Mouse (Mus musculus) heart, adult 2 months (tissue): ENCODE measurements around the gene Kcnh1. TPM values are rescaled to one million over a fixed set of nuclear protein-coding genes. Genes with fewer than 3 reads are reported as not detected.

Experiments
- DNase-seq, 2 experiments: peaks; one replicate each; pipeline ENCODE4 v3.0.0; 2021
- H3K27ac ChIP-seq: fragments of 200-600 bp; 2 replicates; pipeline ENCODE4 v1.8.1; 2022
- H3K27me3 ChIP-seq: fragments of 200-500 bp; 2 replicates; pipeline ENCODE4 v1.6.1; 2012; ENCODE audit warnings: mild to moderate bottlenecking, low read length, inconsistent platforms, mixed read lengths; ENCODE audit not compliant: control insufficient read depth, insufficient read depth
- H3K36me3 ChIP-seq: fragments of 200-500 bp; 2 replicates; pipeline ENCODE4 v1.6.1; 2012; ENCODE audit warnings: low read length, inconsistent platforms; ENCODE audit not compliant: control insufficient read depth, insufficient read depth
- H3K4me1 ChIP-seq: fragments of 200-500 bp; 2 replicates; pipeline ENCODE4 v1.6.1; 2011; ENCODE audit warnings: low read length; ENCODE audit not compliant: control insufficient read depth, insufficient read depth
- H3K4me3 ChIP-seq: fragments of 200-600 bp; 2 replicates; pipeline ENCODE4 v1.8.1; 2022
- H3K79me2 ChIP-seq: fragments of 200-500 bp; replicated peaks from 2 replicates; pipeline ENCODE4 v1.6.1; 2012; ENCODE audit warnings: mild to moderate bottlenecking, inconsistent platforms, low read length, moderate library complexity, mixed read lengths; ENCODE audit not compliant: control insufficient read depth, insufficient read depth
- H3K9ac ChIP-seq: fragments of 200-500 bp; 2 replicates; pipeline ENCODE4 v1.6.1; 2012; ENCODE audit warnings: low read depth, mild to moderate bottlenecking, control low read depth, inconsistent platforms, low read length, mixed read lengths
- CTCF ChIP-seq: fragments of 200-600 bp; IDR thresholded peaks from 2 replicates; pipeline ENCODE4 v1.8.1; 2022; ENCODE audit warnings: antibody characterized with exemption, mild to moderate bottlenecking, moderate library complexity
- EP300 ChIP-seq: fragments of 200-500 bp; IDR thresholded peaks from 2 replicates; pipeline ENCODE4 v1.6.1; 2011; ENCODE audit warnings: low read depth, low read length, control low read depth; ENCODE audit not compliant: insufficient read depth
- POLR2A ChIP-seq: fragments of 200-500 bp; IDR thresholded peaks from 2 replicates; pipeline ENCODE4 v1.6.1; 2011; ENCODE audit warnings: mild to moderate bottlenecking, low read depth, low read length, control low read depth; ENCODE audit not compliant: insufficient read depth
- WGBS: fragments of 180-500 bp; shearing (Covaris S2); methylation state at CpG from one replicate; pipeline ENCODE4 v1.1.7; 2018; 5-methylcytosine and 5-hydroxymethylcytosine counted together
- intact Hi-C: fragments of 180-260 bp; cut with DNase I; formaldehyde crosslinking; loops from one replicate; pipeline ENCODE4 v1.15.1; 2025
- polyA plus RNA-seq: library from polyadenylated mRNA; depleted of rRNA; stranded (reverse); fragments of >200 nt; gene quantifications from 2 replicates; pipeline ENCODE4 v1.2.3, GENCODE M21; 2012
- total RNA-seq, 2 experiments: library from RNA; stranded (reverse); gene quantifications; 2 replicates each; pipeline ENCODE4 v1.2.3; 2021

Kcnh1 gene
- total and polyA plus RNA-seq, 3 experiments: 0.05 to 0.09 (median 0.06) TPM

DNA sequence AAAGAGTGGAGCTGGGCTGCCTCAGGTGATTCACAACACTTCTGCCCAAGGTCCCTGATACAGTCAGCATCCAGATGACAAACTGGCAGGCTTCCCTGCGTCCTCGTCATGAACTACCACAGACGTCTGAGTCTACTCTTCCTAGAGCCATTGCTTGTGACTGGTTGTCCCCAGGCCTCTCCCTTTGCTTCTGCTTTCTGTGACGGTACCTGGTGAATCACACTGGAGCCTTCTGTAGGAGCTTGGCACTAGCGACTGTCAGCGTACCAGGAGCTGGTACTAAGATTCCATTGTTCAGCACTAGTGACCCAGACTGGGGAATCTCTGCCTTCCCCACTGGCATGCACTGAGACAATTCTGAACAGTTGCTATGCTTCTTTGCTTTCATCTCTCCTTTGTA, 282.6 kb downstream of the Kcnh1 start:
- H3K36me3 ChIP-seq: no peaks in the 10 kb centered on the region
- TF ChIP-seq POLR2A: no peak
- WGBS: 84% methylated on average over 6 of the region's 6 CpGs
- no peaks in the 10 kb centered on the region for H3K79me2 ChIP-seq
- H3K9ac ChIP-seq: no peak overlapping the region
- DNase-seq: no peak
- H3K27me3 ChIP-seq: no peaks in the 10 kb centered on the region
- intact Hi-C loops: no loop called here
- H3K27ac ChIP-seq: no peak overlapping the region
- peaks cover 3% of the 10 kb centered on the region; the same call in 1 of the 2 replicates for H3K4me1 ChIP-seq
- no peak overlapping the region for H3K4me3 ChIP-seq

DNA sequence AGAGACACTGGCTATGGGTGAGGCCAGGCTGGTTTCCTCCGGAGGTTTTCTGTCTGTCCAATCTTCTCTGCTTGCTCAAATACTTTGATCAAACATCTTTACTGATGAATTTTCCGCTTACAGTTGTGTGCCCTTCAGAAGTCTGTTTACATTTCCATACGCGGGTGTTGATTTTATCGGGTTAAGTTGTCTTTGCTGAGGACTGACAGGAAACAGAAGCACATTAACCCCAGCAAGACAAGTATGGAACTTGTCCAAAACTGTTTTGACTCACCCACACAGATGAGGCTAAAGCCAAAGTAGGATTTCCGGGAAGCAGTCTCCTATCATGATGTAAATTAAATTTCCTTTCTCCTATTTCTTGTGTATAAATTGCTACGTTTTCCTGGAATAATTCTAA, 286.1 kb downstream of the Kcnh1 start:
- WGBS: 30% methylated on average over 7 of the region's 7 CpGs
- Histone ChIP-seq H3K9ac (no peak overlapping the region), H3K36me3 (no peaks in the 10 kb centered on the region), H3K4me3 (no peak overlapping the region), H3K27me3 (no peaks in the 10 kb centered on the region), H3K79me2 (no peaks in the 10 kb centered on the region), H3K27ac (no peak overlapping the region), H3K4me1 (peaks cover 3% of the 10 kb centered on the region; the same call in 1 of the 2 replicates)
- TF ChIP-seq CTCF: no peak
- no peak for TF ChIP-seq POLR2A
- no peak for TF ChIP-seq EP300
- intact Hi-C loops: no loop called here
- DNase-seq: no peak

DNA sequence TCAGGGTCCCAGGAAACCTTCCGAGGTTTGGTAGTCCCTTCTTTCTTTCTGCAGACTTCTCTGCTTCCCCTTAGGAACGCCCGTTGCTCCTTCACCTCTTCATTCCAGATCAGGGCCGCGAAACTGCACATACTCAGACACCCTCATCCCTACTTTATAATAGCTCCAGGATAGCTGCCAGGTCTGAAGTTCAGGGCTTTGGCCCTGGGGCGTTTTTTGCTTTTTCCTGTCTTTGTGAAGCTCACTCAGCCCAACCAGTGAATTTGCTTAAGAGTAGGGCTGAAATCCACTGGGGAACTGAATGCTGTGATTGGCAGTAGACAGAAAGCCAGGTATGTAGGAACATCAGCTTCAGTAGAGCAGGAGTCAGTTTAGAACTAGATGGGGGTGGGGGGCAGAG, 287.0 kb downstream of the Kcnh1 start:
- intact Hi-C loops: no loop called here
- H3K9ac ChIP-seq: no peak overlapping the region
- no peak for TF ChIP-seq POLR2A
- TF ChIP-seq EP300: no peak
- TF ChIP-seq CTCF: no peak
- no peak overlapping the region for H3K27ac ChIP-seq
- WGBS: 29% methylated on average over 6 of the region's 6 CpGs
- no peaks in the 10 kb centered on the region for H3K36me3 ChIP-seq
- no peak overlapping the region for H3K4me3 ChIP-seq
- H3K79me2 ChIP-seq: no peaks in the 10 kb centered on the region
- H3K4me1 ChIP-seq: peaks cover 3% of the 10 kb centered on the region; the same call in 1 of the 2 replicates
- no peaks in the 10 kb centered on the region for H3K27me3 ChIP-seq
- DNase-seq: no peak

GRCm38 (mm10) chr1:192478176-192478575, 287.6 kb downstream of the Kcnh1 start:
- Histone ChIP-seq H3K27me3 (no peaks in the 10 kb centered on the region), H3K9ac (no peak overlapping the region), H3K79me2 (no peaks in the 10 kb centered on the region), H3K4me3 (no peak overlapping the region), H3K4me1 (peaks cover 3% of the 10 kb centered on the region; the same call in 1 of the 2 replicates), H3K27ac (no peak overlapping the region), H3K36me3 (no peaks in the 10 kb centered on the region)
- 42% methylated on average over 5 of the region's 5 CpGs for WGBS
- TF ChIP-seq POLR2A (no peak), CTCF (no peak), EP300 (no peak)
- no peak for DNase-seq
- intact Hi-C loops: no loop called here

DNA sequence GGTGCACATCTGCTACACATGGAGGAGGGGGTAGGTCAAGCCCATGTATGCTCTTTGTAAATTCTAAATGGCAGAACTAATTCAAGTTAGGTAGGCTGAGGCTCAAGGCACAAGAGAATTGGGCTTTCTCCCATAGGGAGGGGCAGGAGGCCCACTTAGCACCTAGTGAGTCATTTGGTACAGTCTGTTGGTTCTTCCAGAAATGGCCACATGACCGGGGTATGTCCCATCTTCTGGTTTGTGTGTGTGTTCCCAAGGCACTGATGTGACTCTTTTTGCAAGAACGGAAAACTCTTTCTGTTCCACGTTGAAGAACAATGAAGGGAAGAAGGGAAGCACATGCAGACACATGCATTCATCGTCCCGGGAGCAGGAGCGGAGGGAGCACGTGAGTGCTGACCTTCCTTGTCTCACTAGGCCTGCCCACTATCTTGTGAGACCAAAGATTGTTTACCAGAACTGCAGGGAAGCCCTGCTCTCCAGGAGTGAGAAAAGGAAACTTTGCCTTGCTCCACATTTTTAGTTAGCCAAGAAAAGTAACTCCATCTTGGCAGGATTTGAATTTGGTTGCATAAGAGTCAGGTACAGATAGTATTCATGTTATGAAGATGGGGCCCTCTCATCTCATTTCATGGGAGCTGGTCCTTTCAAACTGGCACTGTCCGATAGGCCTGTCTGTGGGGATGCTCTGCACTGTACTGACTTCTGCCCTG, 289.7 kb downstream of the Kcnh1 start:
- Histone ChIP-seq H3K27me3 (no peaks in the 10 kb centered on the region), H3K4me3 (no peak overlapping the region), H3K27ac (no peak overlapping the region), H3K9ac (no peak overlapping the region), H3K36me3 (no peaks in the 10 kb centered on the region), H3K4me1 (peaks cover 3% of the 10 kb centered on the region; the same call in 1 of the 2 replicates), H3K79me2 (no peaks in the 10 kb centered on the region)
- intact Hi-C loops: no loop called here
- no peak for DNase-seq
- 58% methylated on average over 8 of the region's 8 CpGs for WGBS
- TF ChIP-seq CTCF (no peak), POLR2A (no peak), EP300 (no peak)

DNA sequence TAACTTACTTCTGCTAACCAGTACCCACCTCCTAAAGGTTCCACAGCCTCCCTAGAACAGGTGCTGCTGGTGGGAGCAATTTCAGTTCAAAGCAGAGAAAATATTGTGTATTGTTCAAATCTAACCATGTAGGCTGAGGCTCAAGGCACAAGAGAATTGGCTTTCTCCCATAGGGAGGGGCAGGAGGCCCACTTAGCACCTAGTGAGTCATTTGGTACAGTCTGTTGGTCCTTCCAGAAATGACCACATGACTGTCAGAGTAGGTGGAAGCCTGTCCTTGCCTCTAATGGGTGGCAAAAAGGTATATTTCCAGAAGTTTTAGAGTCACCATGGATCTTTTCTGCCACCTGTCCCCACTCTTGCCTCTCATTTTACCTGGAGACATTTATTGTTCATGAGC, 290.9 kb downstream of the Kcnh1 start:
- no peak for DNase-seq
- Histone ChIP-seq H3K79me2 (no peaks in the 10 kb centered on the region), H3K36me3 (no peaks in the 10 kb centered on the region), H3K4me3 (no peak overlapping the region), H3K9ac (no peak overlapping the region), H3K27ac (no peak overlapping the region), H3K27me3 (no peaks in the 10 kb centered on the region), H3K4me1 (peaks cover 3% of the 10 kb centered on the region; the same call in 1 of the 2 replicates)
- TF ChIP-seq POLR2A: no peak
- intact Hi-C loops: no loop called here
